Mouse (Mus musculus): ENCODE data around the gene Rtl10.

Rtl10 gene

GRCm38 (mm10) chr16:18498558-18498990 is at the start of gene Rtl10, which contains the start of gene Gnb1l:
Gene Rtl10, plus strand, starts transcription at chr16:18498901.
Gene Gnb1l, plus strand, starts transcription at chr16:18498713.
- DNase-seq: peak; percentile 90

GRCm38 (mm10) chr16:18449005-18449404 is 49.7 kb upstream of the Rtl10 start:
- no peak for DNase-seq

- DNase-seq: no peak
Observed at GRCm38 (mm10) chr16:18451486-18452181, 47.1 kb upstream of the Rtl10 start.

- DNase-seq: no peak
Observed at GRCm38 (mm10) chr16:18452361-18452862, 46.3 kb upstream of the Rtl10 start.

- DNase-seq: peak; percentile 24
Observed at GRCm38 (mm10) chr16:18453846-18454245, 44.9 kb upstream of the Rtl10 start.

- no peak for DNase-seq
Observed at GRCm38 (mm10) chr16:18455407-18455806, 43.3 kb upstream of the Rtl10 start.

GRCm38 (mm10) chr16:18458661-18459060 is 40.0 kb upstream of the Rtl10 start:
- no peak for DNase-seq

GRCm38 (mm10) chr16:18459335-18459954 is 39.3 kb upstream of the Rtl10 start:
- no peak for DNase-seq

GRCm38 (mm10) chr16:18459955-18460370 is 38.7 kb upstream of the Rtl10 start:
- DNase-seq: no peak

GRCm38 (mm10) chr16:18460826-18461225 is 37.9 kb upstream of the Rtl10 start:
- DNase-seq: no peak

GRCm38 (mm10) chr16:18462031-18462430 is 36.7 kb upstream of the Rtl10 start:
- DNase-seq: no peak

- DNase-seq: no peak
Observed at GRCm38 (mm10) chr16:18462598-18462997, 36.1 kb upstream of the Rtl10 start.

GRCm38 (mm10) chr16:18464271-18464670 is 34.4 kb upstream of the Rtl10 start:
- DNase-seq: no peak

GRCm38 (mm10) chr16:18470829-18471228 is 27.9 kb upstream of the Rtl10 start:
- DNase-seq: no peak

- DNase-seq: no peak
Observed at GRCm38 (mm10) chr16:18471381-18471955, 27.2 kb upstream of the Rtl10 start.

- no peak for DNase-seq
Observed at GRCm38 (mm10) chr16:18471976-18472375, 26.7 kb upstream of the Rtl10 start.

- no peak for DNase-seq
Observed at GRCm38 (mm10) chr16:18472416-18472815, 26.3 kb upstream of the Rtl10 start.

GRCm38 (mm10) chr16:18472976-18473375 is 25.7 kb upstream of the Rtl10 start:
- DNase-seq: no peak

GRCm38 (mm10) chr16:18474021-18474420 is 24.7 kb upstream of the Rtl10 start:
- DNase-seq: no peak

GRCm38 (mm10) chr16:18477996-18478395 is 20.7 kb upstream of the Rtl10 start:
- DNase-seq: no peak

GRCm38 (mm10) chr16:18479667-18480066 is 19.0 kb upstream of the Rtl10 start:
- DNase-seq: peak; percentile 35

GRCm38 (mm10) chr16:18480933-18481485 is 17.7 kb upstream of the Rtl10 start:
- no peak for DNase-seq

GRCm38 (mm10) chr16:18482431-18482830 is 16.3 kb upstream of the Rtl10 start:
- no peak for DNase-seq

GRCm38 (mm10) chr16:18483839-18484238 is 14.9 kb upstream of the Rtl10 start:
- DNase-seq: no peak
